Mouse (Mus musculus): ENCODE data around the gene Lhx6. TPM values are rescaled to one million over a fixed set of nuclear protein-coding genes. Genes with fewer than 3 reads are reported as not detected.

Lhx6 gene
- polyA plus RNA-seq, 1 experiment from 2014 or later, result 10.6 TPM

DNA sequence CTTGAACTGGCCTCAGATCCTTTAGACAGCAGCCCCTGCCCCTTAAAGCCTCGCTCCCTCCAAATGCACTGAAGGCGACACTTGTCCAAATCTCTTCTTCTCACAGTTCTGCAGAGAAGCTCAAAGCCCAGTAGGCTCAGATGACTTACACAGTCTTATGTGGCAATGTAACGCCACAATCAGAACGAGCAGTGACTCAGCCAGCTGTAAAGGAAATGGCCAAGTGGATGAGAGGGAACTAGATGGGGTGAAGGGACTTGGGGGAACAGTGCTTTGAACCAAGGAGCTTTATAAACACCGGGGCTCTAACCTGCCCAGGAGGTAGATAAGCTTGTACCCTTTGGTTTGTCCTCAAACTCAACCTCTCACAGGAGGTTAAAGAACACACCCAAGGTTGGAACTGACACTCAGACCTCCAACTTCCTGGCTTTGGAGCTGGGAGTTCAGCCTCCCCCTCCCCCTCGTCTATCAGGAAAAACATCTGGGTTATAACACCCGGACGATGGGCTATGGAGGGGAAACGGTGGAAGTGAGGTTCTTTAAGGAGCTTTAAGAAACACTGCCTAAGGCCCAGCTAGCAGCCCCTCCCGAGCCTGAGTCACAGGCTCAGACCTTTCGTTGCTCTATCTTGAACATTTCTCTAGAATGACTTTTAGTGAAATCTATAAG lies 69.7 kb downstream of the Lhx6 start:
- H3K9ac ChIP-seq (ENCODE audit: low read length), result no peak overlapping the region
- H3K9me3 ChIP-seq (ENCODE audit: control insufficient read depth, low read length), result no peaks in the 10 kb centered on the region; the same call in 1 of the 2 replicates
- H3K4me2 ChIP-seq (ENCODE audit: low read depth, low read length, severe bottlenecking), result no peak overlapping the region
- ATAC-seq (replicated peaks; ENCODE audit: low FRiP score), result no peak
- H3K27me3 ChIP-seq (ENCODE audit: control insufficient read depth, insufficient read depth, low read length), result no peaks in the 10 kb centered on the region
- no peaks in the 10 kb centered on the region for H3K4me1 ChIP-seq (replicated peaks; ENCODE audit: control insufficient read depth, insufficient read depth, low read length)
- no peaks in the 10 kb centered on the region for H3K36me3 ChIP-seq (ENCODE audit: control insufficient read depth, insufficient read depth, low read length)
- no peak overlapping the region for H3K4me3 ChIP-seq (ENCODE audit: low read depth, low read length)
- DNase-seq (ENCODE audit: low spot score), result no peak
- 89% methylated on average over 11 of the region's 11 CpGs for WGBS
- H3K27ac ChIP-seq (ENCODE audit: low read depth, low read length), result no peak overlapping the region

DNA sequence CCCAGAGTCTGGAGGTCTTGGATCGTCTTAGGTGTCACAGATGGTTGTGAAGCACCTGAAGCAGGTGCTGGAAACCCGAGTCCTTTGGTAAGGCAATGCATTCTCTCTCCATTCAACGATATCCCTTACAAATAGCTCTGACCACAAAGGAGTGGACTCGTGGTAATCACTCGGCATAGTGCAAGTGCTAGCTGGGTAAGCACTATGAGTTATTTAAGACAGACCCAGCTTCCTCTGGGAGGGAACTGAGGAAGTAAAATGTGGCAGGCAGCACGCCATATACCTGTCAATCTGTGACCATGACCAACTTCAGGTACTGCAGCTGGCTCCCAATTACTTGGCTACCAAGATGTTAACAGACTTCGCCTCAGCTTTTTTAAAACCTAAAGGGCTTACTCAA lies 70.3 kb downstream of the Lhx6 start:
- H3K4me1 ChIP-seq (replicated peaks; ENCODE audit: control insufficient read depth, insufficient read depth, low read length), result no peaks in the 10 kb centered on the region
- WGBS, result 91% methylated on average over 7 of the region's 7 CpGs
- H3K4me2 ChIP-seq (ENCODE audit: low read depth, low read length, severe bottlenecking), result no peak overlapping the region
- H3K27ac ChIP-seq (ENCODE audit: low read depth, low read length), result no peak overlapping the region
- H3K9me3 ChIP-seq (ENCODE audit: control insufficient read depth, low read length), result no peaks in the 10 kb centered on the region; the same call in 1 of the 2 replicates
- H3K4me3 ChIP-seq (ENCODE audit: low read depth, low read length), result no peak overlapping the region
- DNase-seq (ENCODE audit: low spot score), result no peak
- H3K36me3 ChIP-seq (ENCODE audit: control insufficient read depth, insufficient read depth, low read length), result no peaks in the 10 kb centered on the region
- no peak for ATAC-seq (replicated peaks; ENCODE audit: low FRiP score)
- H3K27me3 ChIP-seq (ENCODE audit: control insufficient read depth, insufficient read depth, low read length), result no peaks in the 10 kb centered on the region
- H3K9ac ChIP-seq (ENCODE audit: low read length), result no peak overlapping the region

- Histone ChIP-seq H3K4me3 (ENCODE audit: low read depth, low read length) (no peak overlapping the region), H3K27ac (ENCODE audit: low read depth, low read length) (no peak overlapping the region), H3K36me3 (ENCODE audit: control insufficient read depth, insufficient read depth, low read length) (no peaks in the 10 kb centered on the region), H3K4me2 (ENCODE audit: low read depth, low read length, severe bottlenecking) (no peak overlapping the region), H3K9ac (ENCODE audit: low read length) (no peak overlapping the region), H3K9me3 (ENCODE audit: control insufficient read depth, low read length) (no peaks in the 10 kb centered on the region; the same call in 1 of the 2 replicates), H3K27me3 (ENCODE audit: control insufficient read depth, insufficient read depth, low read length) (no peaks in the 10 kb centered on the region), H3K4me1 (replicated peaks; ENCODE audit: control insufficient read depth, insufficient read depth, low read length) (no peaks in the 10 kb centered on the region)
- WGBS, result 78% methylated on average over 7 of the region's 7 CpGs
- DNase-seq (ENCODE audit: low spot score) (no peak), ATAC-seq (replicated peaks; ENCODE audit: low FRiP score) (no peak)
Measured at GRCm38 (mm10) chr2:36033966-36034365, 71.2 kb downstream of the Lhx6 start.

GRCm38 (mm10) chr2:36032884-36033283 lies 72.3 kb downstream of the Lhx6 start:
- Histone ChIP-seq H3K4me3 (ENCODE audit: low read depth, low read length) (no peak overlapping the region), H3K36me3 (ENCODE audit: control insufficient read depth, insufficient read depth, low read length) (no peaks in the 10 kb centered on the region), H3K9me3 (ENCODE audit: control insufficient read depth, low read length) (no peaks in the 10 kb centered on the region; the same call in 1 of the 2 replicates), H3K27ac (ENCODE audit: low read depth, low read length) (no peak overlapping the region), H3K27me3 (ENCODE audit: control insufficient read depth, insufficient read depth, low read length) (no peaks in the 10 kb centered on the region), H3K9ac (ENCODE audit: low read length) (no peak overlapping the region), H3K4me2 (ENCODE audit: low read depth, low read length, severe bottlenecking) (no peak overlapping the region), H3K4me1 (replicated peaks; ENCODE audit: control insufficient read depth, insufficient read depth, low read length) (no peaks in the 10 kb centered on the region)
- ATAC-seq (replicated peaks; ENCODE audit: low FRiP score) (no peak), DNase-seq (ENCODE audit: low spot score) (no peak)
- 85% methylated on average over 7 of the region's 7 CpGs for WGBS

Other genes with a start within 250 kb of the Lhx6 start
- gene Ttll11, start 125.5 kb downstream of the Lhx6 start, polyA plus RNA-seq (2014; fragmentation: Nextera tagmentation; extraction: Ambion mirVana), result 2.3 and 2.5 TPM in 2 replicates
- 177 and 184 TPM in 2 replicates for gene Ndufa8, start 56.0 kb downstream of the Lhx6 start, polyA plus RNA-seq (2014; fragmentation: Nextera tagmentation; extraction: Ambion mirVana)
- gene Morn5, start 56.0 kb downstream of the Lhx6 start, polyA plus RNA-seq (2014; fragmentation: Nextera tagmentation; extraction: Ambion mirVana), result 0.47 and 0.68 TPM in 2 replicates
- gene Mrrf, start 31.0 kb upstream of the Lhx6 start, polyA plus RNA-seq (2014; fragmentation: Nextera tagmentation; extraction: Ambion mirVana), result 23.2 and 28.2 TPM in 2 replicates
- 98.2 and 100 TPM in 2 replicates for gene Rbm18, start 31.4 kb upstream of the Lhx6 start, polyA plus RNA-seq (2014; fragmentation: Nextera tagmentation; extraction: Ambion mirVana)
- 2.8 and 2.9 TPM in 2 replicates for gene Ptgs1, start 125.0 kb upstream of the Lhx6 start, polyA plus RNA-seq (2014; fragmentation: Nextera tagmentation; extraction: Ambion mirVana)

Measured in forebrain, embryonic 11.5 days (tissue).